Mouse (Mus musculus) c-Kit-negative CD71-positive TER-119-positive erythroid progenitor cells, embryonic 14.5 days (primary cell): Measurements from ENCODE around the gene Otud7a.

ENCODE experiments used
- DNase-seq: peaks from one replicate; pipeline ENCODE4 v3.0.0-alpha.2; 2013; ENCODE audit warnings: low read depth, low spot score

The Otud7a gene

GRCm38 (mm10) chr7:63773268-63773667, 328.7 kb downstream of the Otud7a start:
- DNase-seq: no peak

- DNase-seq: no peak
Observed at GRCm38 (mm10) chr7:63774291-63774690, 329.7 kb downstream of the Otud7a start.

GRCm38 (mm10) chr7:63777328-63777727, 332.8 kb downstream of the Otud7a start:
- no peak for DNase-seq

- no peak for DNase-seq
Observed at GRCm38 (mm10) chr7:63780821-63781220, 336.3 kb downstream of the Otud7a start.

- no peak for DNase-seq
Observed at GRCm38 (mm10) chr7:63789743-63790142, 345.2 kb downstream of the Otud7a start.

- DNase-seq: no peak
Observed at GRCm38 (mm10) chr7:63796001-63796632, 351.6 kb downstream of the Otud7a start.

GRCm38 (mm10) chr7:63798446-63798845, 353.9 kb downstream of the Otud7a start:
- no peak for DNase-seq

GRCm38 (mm10) chr7:63799304-63799703, 354.8 kb downstream of the Otud7a start:
- no peak for DNase-seq

- no peak for DNase-seq
Observed at GRCm38 (mm10) chr7:63802751-63803150, 358.2 kb downstream of the Otud7a start.
